12 mouse cellular contexts compared by ENCODE assay signal in genomic region chrX:167015602-167016001, GRCm38 (mm10).
"Had no signal": no experiment of that assay in that cellular context is flagged by ENCODE, and none has a peak within 500 bp of the region (broad histone marks: within the 10 kb centered on the region; RNA-seq: fewer than 3 reads in every experiment).

No protein-coding gene starts in this region.

- H3K36me3 ChIP-seq: kidney, embryonic 15.5 days; limb, embryonic 15.5 days; liver, embryonic 13.5 days; midbrain, embryonic 12.5 days had no signal

- H3K4me3 ChIP-seq: kidney, embryonic 15.5 days; limb, embryonic 15.5 days; liver, embryonic 13.5 days; midbrain, embryonic 12.5 days had no signal

- H3K9me3 ChIP-seq: kidney, embryonic 15.5 days; limb, embryonic 15.5 days; liver, embryonic 13.5 days; midbrain, embryonic 12.5 days had no signal

- H3K27ac ChIP-seq: kidney, embryonic 15.5 days; limb, embryonic 15.5 days; liver, embryonic 13.5 days; midbrain, embryonic 12.5 days had no signal

- H3K4me1 ChIP-seq: kidney, embryonic 15.5 days; limb, embryonic 15.5 days; liver, embryonic 13.5 days; midbrain, embryonic 12.5 days had no signal

- ATAC-seq: intestine, embryonic 16.5 days; midbrain, embryonic 16.5 days had no signal

- DNase-seq: kidney, adult 2 months; kidney, postnatal 14 days; layer of hippocampus, postnatal 36 days; liver, embryonic 13.5 days; lung, embryonic 14.5 days; thymus, adult 2 months; thymus, postnatal 36 days had no signal

- H3K4me2 ChIP-seq: kidney, embryonic 15.5 days; limb, embryonic 15.5 days; liver, embryonic 13.5 days; lung, embryonic 14.5 days; midbrain, embryonic 12.5 days had no signal

- H3K9ac ChIP-seq: kidney, embryonic 15.5 days; limb, embryonic 15.5 days; liver, embryonic 13.5 days; lung, embryonic 14.5 days; midbrain, embryonic 12.5 days had no signal
